Mouse (Mus musculus) urinary bladder, postnatal 25 days (tissue): ENCODE measurements around the gene Zcchc2.

Experiments used
- DNase-seq: peaks from one replicate; pipeline ENCODE4 v3.0.0; 2022; ENCODE audit warnings: low spot score

The Zcchc2 gene

DNA sequence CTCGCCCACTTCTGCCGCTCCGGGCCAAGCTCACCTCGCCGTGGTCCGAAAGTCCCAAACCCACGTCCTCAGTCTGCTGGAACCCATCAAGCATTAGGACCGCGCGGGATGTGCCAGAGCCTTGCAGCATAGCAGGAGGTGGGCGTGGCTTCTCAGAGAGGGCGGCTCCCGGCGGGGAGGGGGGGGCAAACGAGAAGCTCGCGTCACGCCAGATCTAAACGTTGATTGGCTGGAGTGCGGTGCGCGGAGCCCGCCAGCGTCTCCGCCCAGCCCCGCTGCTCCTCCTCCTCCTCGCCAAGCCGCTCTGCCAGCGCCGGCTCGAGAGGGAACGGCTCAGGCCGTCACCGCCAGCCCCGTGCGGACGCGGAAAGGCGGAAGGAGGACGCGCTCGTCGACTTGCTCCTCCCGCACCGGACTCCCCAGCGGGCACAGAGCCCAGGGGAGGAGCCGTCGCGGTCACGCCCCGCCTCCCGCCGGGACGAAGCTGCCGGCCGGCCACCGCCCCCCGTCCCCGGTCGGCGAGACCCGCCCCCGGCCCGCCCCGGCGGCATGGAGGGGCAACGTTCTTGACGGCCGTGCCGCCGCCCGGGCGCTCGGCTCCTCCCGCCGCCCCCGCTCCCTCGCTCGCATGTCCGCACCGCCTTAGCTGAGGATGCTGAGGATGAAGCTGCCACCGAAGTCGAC is at the start of gene Zcchc2:
Gene Zcchc2, plus strand, starts transcription at position 269 of the 684 bp plus-strand sequence.
- peak; percentile 99 for DNase-seq

DNA sequence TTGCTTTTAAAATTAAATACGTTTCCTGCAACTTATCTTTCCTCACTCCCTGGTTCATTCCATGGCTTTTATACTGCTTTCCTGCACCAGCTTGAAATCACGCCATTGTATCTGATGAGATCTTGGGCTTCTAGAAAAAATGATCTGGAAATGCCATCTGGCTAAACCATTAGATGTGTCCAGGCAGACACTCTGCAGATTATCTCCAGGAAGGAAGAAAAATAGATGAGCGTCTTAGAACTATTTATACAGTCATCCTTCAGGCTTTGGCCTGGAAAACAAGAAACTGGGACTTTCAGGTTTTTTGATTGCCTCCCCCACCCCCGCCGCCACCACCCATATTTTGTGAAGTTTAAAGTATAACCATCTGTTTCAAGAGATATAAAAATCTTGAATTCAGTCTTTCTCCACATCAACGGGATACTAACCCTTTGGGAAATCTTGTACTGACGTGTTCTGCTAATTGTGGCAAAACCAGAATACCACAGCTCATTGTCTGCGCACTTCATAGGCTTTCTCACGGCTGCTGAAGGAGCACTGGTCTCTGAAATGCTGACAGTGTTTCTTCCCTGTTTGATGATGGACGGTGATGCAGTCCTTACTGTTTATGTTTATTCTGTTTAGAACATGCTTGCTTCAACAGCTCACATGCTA is 45.2 kb upstream of the Zcchc2 start:
- DNase-seq = no peak

DNA sequence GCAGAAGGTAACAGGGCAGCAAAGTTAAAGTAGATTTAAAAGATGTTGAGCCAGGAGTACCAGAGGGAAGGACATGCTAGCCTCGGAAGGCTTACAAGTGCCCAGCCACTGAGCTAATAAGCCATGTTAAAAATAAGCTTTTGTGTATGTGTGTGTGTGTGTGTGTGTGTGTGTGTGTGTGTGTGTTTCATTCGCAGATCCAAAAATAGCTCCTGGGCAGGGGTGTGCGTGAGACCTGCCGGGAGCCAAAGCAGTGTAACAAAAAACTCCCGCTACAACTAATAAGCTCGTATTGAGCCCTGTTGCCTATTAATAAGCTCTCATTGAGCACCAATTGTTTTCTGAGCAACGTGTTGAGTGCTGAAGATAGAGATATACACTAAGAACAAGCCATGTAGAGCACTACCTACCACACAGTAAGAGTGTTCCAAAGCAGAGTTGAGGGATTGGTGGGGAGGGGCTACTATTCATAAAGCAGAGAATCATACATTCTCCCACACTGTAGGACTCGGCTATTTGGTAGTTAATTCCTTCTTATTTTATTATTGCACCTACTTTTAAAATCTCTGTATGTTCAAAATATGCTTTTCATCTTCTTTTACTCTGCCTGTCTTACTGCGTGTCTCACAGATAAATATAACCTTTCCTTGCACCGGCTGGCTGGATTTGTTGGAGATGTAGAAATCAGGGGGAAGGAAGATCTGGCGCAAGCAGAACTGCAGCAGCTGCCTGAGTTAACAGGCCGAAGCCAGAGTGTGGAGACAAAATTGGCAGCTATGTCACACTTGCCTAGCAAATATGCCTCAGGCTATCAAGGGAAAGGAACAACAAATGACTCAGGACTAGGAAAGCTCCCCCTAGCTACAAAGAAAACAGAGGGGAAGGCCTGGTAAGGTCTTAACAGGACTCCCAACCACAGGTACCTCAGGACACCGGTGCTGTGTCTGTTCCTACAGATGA is 43.3 kb upstream of the Zcchc2 start:
- DNase-seq = no peak

DNA sequence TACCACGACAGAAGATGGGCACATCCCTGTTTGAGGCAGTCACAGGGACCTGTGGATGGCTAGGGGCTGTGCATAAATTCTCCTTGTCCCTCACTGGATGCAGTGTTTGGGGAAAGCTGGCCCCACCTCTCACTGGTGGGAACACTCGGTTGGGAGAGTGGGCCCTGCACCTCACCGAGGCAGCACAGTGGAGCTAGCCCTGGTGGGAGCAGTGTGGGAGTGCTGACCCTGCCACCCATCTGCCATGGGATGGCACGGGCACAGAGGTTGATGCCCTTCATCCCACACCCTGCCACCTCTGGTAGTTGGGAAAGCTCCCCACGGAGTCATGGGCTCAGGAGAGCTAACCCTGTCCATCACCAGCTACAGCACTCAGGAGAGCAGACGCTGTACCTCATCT is 41.9 kb upstream of the Zcchc2 start:
- no peak for DNase-seq

DNA sequence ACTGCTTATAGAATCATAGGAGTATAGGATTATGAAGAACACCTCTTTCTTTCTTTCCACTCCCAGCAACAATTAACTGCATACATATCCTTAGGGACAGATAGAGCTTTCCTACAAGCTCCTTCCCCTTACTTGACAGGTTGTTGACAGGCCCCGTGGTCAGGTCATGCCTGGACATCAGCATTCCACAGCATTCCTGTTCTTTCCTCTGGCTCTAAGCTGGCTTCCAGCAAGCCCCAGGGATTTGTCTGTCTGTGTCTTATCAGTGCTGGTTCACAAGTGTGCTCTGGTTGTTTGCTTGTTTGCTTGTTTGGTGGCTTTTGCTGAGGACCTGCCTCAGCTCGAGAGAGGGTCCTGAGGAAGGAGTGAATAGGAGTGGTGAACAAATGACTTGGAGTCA is 36.6 kb upstream of the Zcchc2 start:
- no peak for DNase-seq

DNA sequence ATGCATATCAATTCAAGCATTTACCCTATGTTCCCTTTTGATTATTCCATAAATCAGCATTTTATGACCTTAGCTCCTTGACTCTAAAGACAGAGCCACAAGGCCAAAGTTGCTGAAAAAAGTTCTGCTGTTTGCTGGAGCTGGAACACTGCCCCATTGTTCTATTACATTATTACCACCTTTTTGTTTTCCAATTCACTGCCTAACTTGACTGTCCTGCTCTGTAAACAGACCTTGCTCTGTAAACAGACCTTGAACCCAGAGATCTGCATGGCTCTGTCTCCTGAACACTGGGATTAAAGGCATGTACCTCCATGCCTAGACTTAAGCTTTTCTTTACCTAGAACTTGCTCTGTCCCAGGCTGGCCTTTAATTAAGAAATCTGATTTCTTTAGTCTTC is 36.2 kb upstream of the Zcchc2 start:
- no peak for DNase-seq

DNA sequence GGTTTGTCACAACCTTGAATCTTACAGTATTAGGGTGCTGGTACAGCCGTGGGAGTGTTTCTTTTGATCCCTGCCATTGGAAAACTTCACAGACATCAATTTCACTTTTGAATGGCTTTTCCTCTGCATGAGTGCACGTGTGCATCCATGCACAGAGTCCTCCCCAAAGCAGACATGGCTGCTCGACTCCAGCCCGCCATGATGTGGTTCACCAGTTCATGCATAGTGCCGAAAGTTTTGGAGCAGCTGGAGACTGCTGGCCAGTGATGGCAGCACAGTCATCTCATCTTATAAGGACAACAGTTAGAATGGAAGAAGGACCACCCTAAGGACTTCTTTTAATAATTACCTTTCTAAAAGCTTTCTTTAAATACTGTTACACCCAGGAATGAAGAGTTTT is 34.1 kb upstream of the Zcchc2 start:
- no peak for DNase-seq

DNA sequence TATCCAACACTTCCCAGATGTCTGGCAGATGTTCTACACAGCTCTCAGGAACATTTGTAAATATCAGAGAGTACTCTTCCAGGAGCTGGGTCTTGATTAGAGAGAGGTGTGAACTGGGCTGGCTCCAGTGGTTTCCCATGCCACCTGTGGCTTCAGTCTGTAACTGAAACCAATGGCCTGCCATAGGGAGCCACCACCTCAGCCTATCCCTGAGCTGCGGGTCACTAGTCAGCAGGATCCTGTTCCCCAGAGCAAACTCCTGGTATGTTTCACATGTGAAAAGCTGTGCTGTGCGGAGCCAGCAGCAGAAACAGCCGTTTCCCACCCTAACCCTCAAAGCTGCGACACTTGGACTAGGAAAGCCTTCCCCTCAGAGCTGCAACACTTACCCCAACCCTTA is 28.7 kb upstream of the Zcchc2 start:
- no peak for DNase-seq

DNA sequence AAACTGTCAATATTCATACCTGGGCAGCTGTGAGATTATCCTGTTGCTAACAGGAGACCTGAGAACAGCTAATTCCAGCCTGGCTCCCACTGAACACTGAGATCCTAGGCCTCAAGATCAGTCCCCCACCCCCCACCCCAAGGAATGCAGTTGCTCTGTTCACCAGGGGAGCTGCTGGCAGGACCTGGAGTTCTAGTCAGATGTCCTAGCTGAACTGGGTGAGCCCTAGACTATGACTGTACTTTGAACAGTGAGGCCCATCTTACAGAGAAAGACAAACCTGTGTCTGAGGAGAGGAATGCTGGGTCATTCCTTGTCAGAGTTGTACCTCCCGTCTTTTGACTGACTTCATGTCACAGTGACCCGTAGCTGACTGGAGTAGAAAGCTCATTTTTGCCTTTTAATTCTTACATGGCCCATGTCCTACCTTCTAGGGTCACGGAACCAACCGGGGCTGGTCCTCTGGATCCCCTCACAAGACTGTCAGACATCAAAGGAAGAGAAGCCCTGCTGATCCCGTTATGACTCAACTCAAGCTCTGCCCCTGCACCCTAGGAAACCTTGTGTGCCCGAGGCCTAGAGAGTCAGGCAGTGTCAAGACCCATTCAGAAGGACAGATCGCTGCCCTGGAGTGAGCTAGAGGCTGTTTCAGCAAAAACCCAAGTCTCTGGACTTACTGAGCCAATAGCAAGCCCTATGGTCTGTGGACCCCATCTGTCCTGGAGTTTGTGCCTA is 28.0 kb upstream of the Zcchc2 start:
- DNase-seq = no peak

DNA sequence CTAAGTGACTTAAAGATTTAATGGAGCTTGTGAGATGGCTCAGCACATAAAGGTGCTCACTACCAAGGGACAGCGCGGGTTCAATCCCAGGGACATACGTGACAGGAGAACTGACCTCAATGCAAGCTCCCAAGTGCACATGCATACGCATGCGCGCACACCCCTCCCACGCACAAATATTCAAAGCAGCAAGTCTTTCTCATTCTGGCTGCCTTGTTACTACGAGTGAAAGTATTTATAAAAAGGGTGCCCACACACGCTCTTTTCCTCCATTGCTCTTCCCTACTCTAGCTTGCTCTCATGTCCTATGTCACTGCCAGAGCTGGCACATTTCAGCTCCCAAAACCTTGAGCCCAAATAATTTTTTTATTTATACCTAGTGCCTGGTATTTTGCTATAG is 27.4 kb upstream of the Zcchc2 start:
- DNase-seq = no peak

DNA sequence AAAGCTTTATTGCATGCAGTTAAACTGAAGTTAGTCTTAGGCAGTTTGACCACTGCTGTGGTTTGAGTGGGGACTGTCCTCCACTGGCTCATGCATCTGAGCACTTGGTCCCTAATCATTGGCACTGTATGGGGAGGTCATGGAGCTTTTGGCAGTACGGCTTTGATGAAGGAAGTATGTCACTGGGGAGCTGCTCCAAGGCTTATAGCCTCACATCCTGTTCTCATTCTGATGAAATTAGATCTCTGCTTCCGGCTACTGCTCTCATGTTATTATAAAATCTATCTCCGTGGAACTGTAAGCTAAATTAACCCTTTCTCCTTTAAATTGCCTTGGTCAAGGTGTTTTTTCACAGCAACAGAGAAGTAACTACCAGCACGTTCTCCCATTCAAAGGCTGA is 25.7 kb upstream of the Zcchc2 start:
- no peak for DNase-seq

DNA sequence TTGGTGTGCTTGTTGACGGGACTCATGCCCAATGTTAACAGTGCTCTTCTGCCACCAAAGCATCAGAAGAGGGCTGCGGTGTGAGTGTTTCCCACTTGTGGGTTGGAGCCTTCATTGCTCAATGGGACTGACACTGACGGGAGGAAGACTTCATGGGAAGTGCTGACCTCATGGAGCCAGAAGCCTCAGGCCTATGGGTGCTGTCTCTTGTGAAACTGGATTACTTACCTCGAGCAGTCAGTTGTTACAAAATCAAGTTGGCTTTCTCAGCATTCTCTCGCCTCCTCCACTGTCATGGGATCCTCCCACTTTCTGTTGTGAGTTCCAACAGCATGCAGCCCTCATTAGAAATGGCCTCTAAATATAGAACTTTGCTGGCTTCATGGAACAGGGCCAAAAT is 25.0 kb upstream of the Zcchc2 start:
- DNase-seq = no peak

DNA sequence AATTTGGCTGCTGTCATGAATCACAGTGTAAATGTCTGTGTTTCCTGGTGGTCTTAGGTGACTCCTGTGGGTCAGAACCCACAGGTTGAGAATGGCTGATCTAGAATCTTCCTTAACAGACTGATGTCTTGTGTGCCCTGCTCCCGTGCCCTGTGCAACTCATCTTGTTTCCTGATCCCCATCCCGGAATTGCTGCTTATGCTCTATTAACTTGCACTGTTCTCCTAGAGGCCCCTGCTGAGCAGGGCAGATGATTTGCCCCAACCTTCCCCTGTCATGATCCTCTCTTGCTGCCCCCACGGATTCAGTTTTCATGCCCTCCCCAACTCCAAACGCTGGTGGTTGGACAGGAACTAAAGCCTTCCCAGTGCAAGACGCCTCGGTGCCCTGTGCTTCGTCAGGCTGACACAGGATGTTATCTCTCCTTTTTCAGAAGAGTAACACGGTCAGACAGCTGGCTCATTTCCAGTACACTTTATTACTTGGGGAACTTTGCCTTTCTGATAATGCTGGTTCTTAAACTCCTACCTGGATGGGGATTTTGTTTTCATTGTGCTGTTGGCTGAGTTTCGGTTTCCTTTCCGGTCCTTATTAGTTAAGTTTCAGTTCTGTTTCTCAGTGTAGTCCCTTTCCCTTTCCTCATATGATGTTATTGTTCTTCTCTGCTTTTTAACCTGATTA is 18.6 kb upstream of the Zcchc2 start:
- no peak for DNase-seq

DNA sequence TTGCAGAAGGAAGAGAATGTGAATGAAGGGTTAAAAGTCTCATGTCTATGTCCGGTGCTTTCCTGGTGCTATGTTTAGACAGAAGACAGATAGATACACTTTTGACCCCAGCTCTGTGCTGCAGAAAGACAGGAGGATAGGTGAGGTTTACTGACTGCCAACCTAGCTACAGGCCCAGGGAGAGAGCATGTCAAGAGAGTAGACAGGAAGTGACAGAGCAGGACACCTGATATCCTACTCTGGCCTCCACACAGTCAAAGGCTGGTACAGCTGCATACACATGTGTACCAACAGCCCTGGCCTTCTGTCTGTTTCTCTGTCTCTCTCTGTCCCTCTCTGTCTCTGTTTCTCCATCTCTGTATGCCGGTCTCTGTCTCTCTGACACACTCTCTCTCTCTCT is 16.2 kb upstream of the Zcchc2 start:
- DNase-seq = no peak

DNA sequence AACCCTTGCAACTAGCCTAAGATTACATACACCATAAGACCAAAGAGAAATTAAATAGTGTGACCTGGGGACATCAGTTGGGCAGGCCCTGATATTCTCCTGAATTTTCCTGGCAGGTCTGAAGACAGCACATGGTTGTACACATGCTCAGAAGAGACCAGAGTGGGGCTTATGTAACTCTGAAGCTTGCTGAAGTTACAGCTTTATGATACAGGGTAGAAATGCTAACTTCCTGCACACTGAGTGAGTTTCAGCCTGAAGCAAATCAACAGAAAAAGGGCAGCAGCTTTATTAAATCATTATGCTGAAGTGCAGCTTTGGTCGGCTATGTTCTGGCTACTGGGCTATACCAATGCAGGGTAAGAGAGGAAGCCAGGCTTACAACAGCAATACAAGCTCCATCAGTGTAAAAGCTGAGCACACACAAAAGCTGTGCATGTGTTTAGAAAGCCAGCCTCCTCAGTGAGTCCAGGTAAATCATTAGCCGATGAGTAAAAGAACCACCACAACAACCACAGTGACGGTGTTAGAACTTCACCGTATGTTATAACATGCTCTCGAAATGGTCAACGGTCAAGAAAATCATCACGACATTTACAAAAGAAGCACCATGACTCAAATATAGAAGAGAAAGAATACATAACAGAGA is 12.6 kb upstream of the Zcchc2 start:
- DNase-seq = no peak

DNA sequence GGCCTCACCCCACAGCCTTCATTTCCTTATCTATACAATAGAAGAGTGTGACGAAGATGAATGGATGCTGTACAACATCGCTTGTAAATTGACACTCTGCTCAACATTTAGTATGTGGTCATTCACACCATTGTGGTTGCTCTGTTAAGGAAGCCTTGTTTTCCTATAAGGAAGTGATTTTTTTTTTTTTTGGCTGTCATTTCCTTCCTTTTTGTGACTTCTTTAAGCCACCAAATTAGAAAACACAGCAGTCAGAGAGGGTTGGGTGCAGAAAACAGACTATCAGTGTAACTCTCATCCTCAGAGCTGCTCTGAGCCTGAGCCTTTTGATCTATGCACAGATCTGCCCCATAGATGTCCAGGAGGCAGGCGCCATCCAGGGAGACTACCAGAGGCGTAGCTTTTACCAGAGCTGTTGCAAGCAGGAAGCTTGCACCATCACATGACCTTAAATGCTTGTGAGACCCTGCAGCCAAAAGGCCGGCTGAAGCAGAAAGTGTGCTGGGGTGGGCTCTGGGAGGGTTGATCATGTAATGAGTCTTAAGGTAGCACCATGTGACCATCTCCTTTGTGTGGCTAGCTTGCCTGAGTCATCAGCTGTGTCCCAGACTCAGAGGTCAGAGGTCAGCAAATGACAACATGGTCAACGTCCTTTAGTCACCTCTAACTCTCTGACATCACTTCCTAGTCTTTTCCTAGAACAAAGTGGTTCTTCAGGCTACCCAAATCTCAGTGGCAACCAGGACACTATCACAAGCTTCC is 9.2 kb upstream of the Zcchc2 start:
- no peak for DNase-seq

DNA sequence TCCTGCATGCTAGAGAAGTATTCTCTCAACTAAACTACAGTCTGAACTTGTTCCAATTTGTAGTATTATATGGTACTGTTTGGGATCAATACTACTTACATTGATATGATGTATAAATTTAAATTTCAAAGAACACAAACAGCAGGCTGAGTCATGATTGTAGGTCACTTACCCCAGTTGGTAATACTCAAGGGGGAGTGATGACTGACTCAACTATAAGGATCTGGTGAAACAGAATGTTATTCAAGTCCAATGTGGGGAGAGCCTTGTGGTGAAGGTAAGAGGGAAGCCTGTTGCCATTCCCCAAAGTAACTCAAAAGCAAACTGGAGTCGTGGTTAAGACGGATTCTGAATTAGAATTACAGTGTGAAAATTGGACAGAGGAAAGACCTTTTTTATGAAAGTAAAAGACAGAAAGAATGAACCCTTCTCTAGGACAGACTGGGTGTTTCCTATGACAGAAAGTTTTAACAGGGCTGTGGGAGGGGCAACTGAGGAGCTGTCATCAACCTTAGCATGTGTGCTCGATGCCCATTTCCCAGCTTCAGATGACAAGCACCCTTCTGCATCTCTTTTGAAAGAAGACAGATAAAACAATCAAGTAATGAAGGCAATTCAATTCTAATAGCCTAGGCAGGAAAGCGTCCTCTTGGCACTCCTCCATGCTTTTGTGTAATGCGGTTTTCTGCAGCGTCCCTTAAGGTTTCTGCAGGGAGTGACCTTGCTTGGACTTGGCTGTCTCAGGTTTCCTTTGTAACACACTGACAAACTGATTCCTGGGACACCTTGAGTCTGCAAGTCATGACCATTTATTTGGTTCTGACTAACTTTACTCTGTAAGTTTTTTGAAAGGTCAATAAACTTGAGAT is 7.5 kb upstream of the Zcchc2 start:
- DNase-seq = no peak

DNA sequence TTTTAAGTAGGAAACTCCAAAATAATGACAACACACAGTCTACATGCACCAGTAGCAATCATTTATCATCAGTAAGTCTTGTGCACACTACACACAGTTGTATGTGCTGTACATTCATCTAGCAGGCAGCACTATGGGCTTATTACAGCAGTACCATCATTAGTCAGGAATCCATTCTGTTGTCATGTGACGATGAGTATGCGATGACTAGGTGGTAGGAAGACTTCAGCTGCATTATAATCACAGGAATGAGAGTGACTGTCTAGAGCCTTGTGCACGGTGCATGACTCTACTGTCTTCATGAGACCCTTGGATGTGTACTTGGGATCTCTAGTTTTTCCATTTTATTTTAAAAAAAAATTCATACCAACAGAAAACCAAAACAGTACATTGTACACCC is 6.0 kb upstream of the Zcchc2 start:
- no peak for DNase-seq

DNA sequence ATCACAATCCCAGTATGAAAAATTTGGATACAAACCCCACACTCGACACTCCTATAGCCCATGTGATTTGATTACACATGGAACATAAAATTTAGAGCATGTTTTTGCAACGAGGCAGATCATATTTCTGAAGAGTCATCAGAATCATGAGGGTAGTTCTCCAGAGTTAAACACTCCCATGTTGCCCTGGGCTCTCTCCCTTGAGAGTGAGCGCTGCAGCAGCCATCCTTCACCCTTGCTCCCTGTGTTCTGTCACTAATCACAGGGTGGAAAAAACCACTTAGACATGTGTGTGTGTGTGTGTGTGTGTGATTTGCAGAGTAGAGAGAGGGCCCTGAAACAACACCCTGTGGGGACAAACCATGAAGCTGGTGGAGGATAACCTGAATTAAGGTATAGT is 2.0 kb upstream of the Zcchc2 start:
- no peak for DNase-seq
